Mouse (Mus musculus) brain, embryonic 14.5 days (tissue): ENCODE measurements at regions not wholly inside any gene's neighbourhood (a gene's known extent, or its start where the extent isn't known, plus 50 kb on each side); places are given as distances from the start of the nearest gene placed in this dataset.

ENCODE experiments used
- CTCF ChIP-seq: fragments of 200-500 bp; IDR thresholded peaks from 2 replicates; pipeline ENCODE4 v1.5.1; 2012; ENCODE audit warnings: inconsistent platforms, mild to moderate bottlenecking, moderate library complexity, borderline replicate concordance; ENCODE audit not compliant: insufficient read depth, insufficient read length; ENCODE audit errors: extremely low read depth
- POLR2A ChIP-seq: fragments of 200-500 bp; IDR thresholded peaks from 2 replicates; pipeline ENCODE4 v1.6.1; 2012; ENCODE audit warnings: mild to moderate bottlenecking, inconsistent platforms, borderline replicate concordance; ENCODE audit not compliant: poor library complexity, insufficient read depth, insufficient read length, severe bottlenecking; ENCODE audit errors: extremely low read depth

- TF ChIP-seq POLR2A (no peak), CTCF (no peak)
Measured at GRCm38 (mm10) chr17:15918609-15919008, 87.8 kb upstream of the Rgmb start.
